Mouse (Mus musculus): ENCODE results near the gene Prap1. TPM values are rescaled to one million over a fixed set of nuclear protein-coding genes. Genes with fewer than 3 reads are reported as not detected.

The Prap1 gene
- polyA plus RNA-seq, 1 experiment from 2014 or later, result not detected

DNA sequence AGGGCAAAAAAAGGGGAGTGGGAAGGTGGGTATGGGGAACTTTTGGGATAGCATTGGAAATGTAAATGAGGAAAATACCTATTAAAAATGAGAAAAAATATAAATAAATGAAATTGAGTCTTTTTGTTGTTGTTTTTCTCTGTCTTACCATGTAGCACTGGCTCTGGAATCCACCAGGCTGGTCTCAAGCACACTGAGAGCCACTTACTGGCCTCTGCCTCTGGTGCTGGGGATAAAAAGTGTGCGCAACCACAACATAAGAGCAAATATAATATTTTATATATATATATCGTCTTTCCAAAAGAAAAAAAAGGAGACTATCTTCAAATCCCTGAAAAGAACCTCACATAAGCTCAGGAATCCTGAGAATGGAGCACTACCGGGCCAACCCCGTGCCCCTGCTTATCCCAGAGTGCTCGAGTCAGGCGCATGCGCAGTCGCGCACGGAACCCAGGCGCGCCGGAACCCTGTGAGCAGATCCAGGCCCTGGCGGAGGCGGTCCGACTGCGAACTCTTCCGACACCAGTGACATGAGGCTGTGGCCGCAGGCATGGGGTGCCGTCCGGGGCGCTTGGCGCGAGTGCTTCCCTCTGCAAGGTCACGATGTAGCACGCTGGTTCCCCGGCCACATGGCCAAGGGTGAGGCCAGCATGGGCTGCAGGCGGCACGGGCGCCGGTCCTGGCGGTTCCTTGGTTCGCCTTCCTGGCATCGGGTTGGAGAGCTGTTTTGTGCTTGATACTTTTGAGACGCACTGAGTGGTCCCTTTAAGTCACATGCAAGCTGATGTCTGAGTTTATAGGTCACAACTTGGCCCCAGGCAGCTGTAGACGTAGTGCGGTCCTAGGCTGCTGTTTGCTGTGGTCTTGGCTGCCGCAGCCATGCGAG, 44.2 kb downstream of the Prap1 start, which contains the start of gene Mtg1:
Gene Mtg1 (plus strand): TSS at position 430 of the 886 bp plus-strand sequence.
- ATAC-seq (ENCODE audit: insufficient number of reproducible peaks, insufficient read depth, low FRiP score, low TSS enrichment), result peak; percentile 97
- no peaks in the 10 kb centered on the region for H3K27me3 ChIP-seq
- H3K4me3 ChIP-seq, result peak within 1 kb of the TSS; percentile 83
- H3K9ac ChIP-seq, result peak within 1 kb of the TSS; percentile 89
- H3K36me3 ChIP-seq, result no peaks in the 10 kb centered on the region
- peaks cover 5% of the 10 kb centered on the region; the same call in 1 of the 2 replicates for H3K4me1 ChIP-seq
- WGBS, result 2% methylated on average over 39 of the region's 39 CpGs
- H3K9me3 ChIP-seq, result no peaks in the 10 kb centered on the region
- H3K27ac ChIP-seq, result peak within 1 kb of the TSS; percentile 52; the same call in 1 of the 2 replicates
- H3K4me2 ChIP-seq (replicated peaks), result peak within 1 kb of the TSS; percentile 83

DNA sequence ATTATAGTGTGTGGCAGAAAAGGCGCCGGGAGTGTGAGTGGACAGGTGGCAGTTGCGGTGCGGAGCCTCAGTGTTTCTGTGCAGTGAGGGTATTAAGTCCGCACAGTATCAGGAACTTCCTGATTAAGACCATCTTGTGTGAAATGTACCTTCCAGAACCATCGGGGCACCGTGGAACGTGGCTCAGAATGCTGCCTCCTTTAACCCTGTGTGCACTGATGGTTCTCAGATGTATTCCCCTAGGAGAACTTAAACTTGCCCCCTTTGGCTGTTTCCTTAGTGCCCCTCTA, 44.8 kb downstream of the Prap1 start:
- H3K27ac ChIP-seq, result peak overlapping the region; percentile 52; the same call in 1 of the 2 replicates
- H3K9me3 ChIP-seq, result no peaks in the 10 kb centered on the region
- H3K9ac ChIP-seq, result peak overlapping the region; percentile 89
- WGBS, result under 1% methylated on average over 8 of the region's 8 CpGs
- no peaks in the 10 kb centered on the region for H3K27me3 ChIP-seq
- peak overlapping the region; percentile 83 for H3K4me3 ChIP-seq
- peak overlapping the region; percentile 83 for H3K4me2 ChIP-seq (replicated peaks)
- peaks cover 5% of the 10 kb centered on the region; the same call in 1 of the 2 replicates for H3K4me1 ChIP-seq
- ATAC-seq (ENCODE audit: insufficient number of reproducible peaks, insufficient read depth, low FRiP score, low TSS enrichment), result no peak
- no peaks in the 10 kb centered on the region for H3K36me3 ChIP-seq

- H3K27ac ChIP-seq, result no peak overlapping the region
- H3K4me3 ChIP-seq, result no peak overlapping the region
- H3K9me3 ChIP-seq, result no peaks in the 10 kb centered on the region
- WGBS, result 5% methylated on average over 14 of the region's 14 CpGs
- H3K27me3 ChIP-seq, result no peaks in the 10 kb centered on the region
- no peak for ATAC-seq (ENCODE audit: insufficient number of reproducible peaks, insufficient read depth, low FRiP score, low TSS enrichment)
- no peak overlapping the region for H3K9ac ChIP-seq
- peaks cover 5% of the 10 kb centered on the region; the same call in 1 of the 2 replicates for H3K4me1 ChIP-seq
- no peaks in the 10 kb centered on the region for H3K36me3 ChIP-seq
- no peak overlapping the region for H3K4me2 ChIP-seq (replicated peaks)
Measured at GRCm38 (mm10) chr7:140141350-140141749, 48.2 kb downstream of the Prap1 start.

- ATAC-seq (ENCODE audit: insufficient number of reproducible peaks, insufficient read depth, low FRiP score, low TSS enrichment), result no peak
- H3K27ac ChIP-seq, result no peak overlapping the region
- no peaks in the 10 kb centered on the region for H3K27me3 ChIP-seq
- H3K9me3 ChIP-seq, result no peaks in the 10 kb centered on the region
- no peak overlapping the region for H3K4me3 ChIP-seq
- no peak overlapping the region for H3K9ac ChIP-seq
- H3K4me2 ChIP-seq (replicated peaks), result no peak overlapping the region
- 0 out of 2 replicates have a peak, but pooled peaks cover 4% of the 10 kb centered on the region for H3K36me3 ChIP-seq
- no peaks in the 10 kb centered on the region for H3K4me1 ChIP-seq
- WGBS, result 80% methylated on average over 4 of the region's 4 CpGs
Measured at GRCm38 (mm10) chr7:140144550-140144949, 51.4 kb downstream of the Prap1 start.

Other genes starting within 250 kb of the Prap1 start
- 0.15 and 0.28 TPM in 2 replicates for gene Kndc1, start 198.7 kb upstream of the Prap1 start, polyA plus RNA-seq (2016; fragmentation: Nextera tagmentation; extraction: Ambion mirVana)
- gene Utf1, start 149.6 kb upstream of the Prap1 start, polyA plus RNA-seq (2016; fragmentation: Nextera tagmentation; extraction: Ambion mirVana), result 0.22 TPM in 1 of 2 replicates, not detected in the other
- 0.14 and 0.92 TPM in 2 replicates for gene 6430531B16Rik, start 114.6 kb upstream of the Prap1 start, polyA plus RNA-seq (2016; fragmentation: Nextera tagmentation; extraction: Ambion mirVana)
- gene Adam8, start 100.8 kb upstream of the Prap1 start, polyA plus RNA-seq (2016; fragmentation: Nextera tagmentation; extraction: Ambion mirVana), result 2.3 and 2.8 TPM in 2 replicates
- gene Zfp511, start 57.0 kb upstream of the Prap1 start, polyA plus RNA-seq (2016; fragmentation: Nextera tagmentation; extraction: Ambion mirVana), result 37.9 and 39.6 TPM in 2 replicates
- 73.8 and 82.9 TPM in 2 replicates for gene Tubgcp2, start 56.7 kb upstream of the Prap1 start, polyA plus RNA-seq (2016; fragmentation: Nextera tagmentation; extraction: Ambion mirVana)
- gene Msx3, start 44.3 kb upstream of the Prap1 start, polyA plus RNA-seq (2016; fragmentation: Nextera tagmentation; extraction: Ambion mirVana), result 0.47 and 0.59 TPM in 2 replicates
- 2.6 and 2.7 TPM in 2 replicates for gene Caly, start 10.8 kb upstream of the Prap1 start, polyA plus RNA-seq (2016; fragmentation: Nextera tagmentation; extraction: Ambion mirVana)
- 22.0 and 27.1 TPM in 2 replicates for gene Fuom, start 9.0 kb downstream of the Prap1 start, polyA plus RNA-seq (2016; fragmentation: Nextera tagmentation; extraction: Ambion mirVana)
- gene Paox, start 22.4 kb downstream of the Prap1 start, polyA plus RNA-seq (2016; fragmentation: Nextera tagmentation; extraction: Ambion mirVana), result 19.1 and 20.8 TPM in 2 replicates
- 172 and 173 TPM in 2 replicates for gene Echs1, start 23.1 kb downstream of the Prap1 start, polyA plus RNA-seq (2016; fragmentation: Nextera tagmentation; extraction: Ambion mirVana)
- gene Mtg1, start 44.2 kb downstream of the Prap1 start, polyA plus RNA-seq (2016; fragmentation: Nextera tagmentation; extraction: Ambion mirVana), result 26.1 and 30.5 TPM in 2 replicates
- 1.2 TPM in 2 replicates for gene Sprn, start 61.5 kb downstream of the Prap1 start, polyA plus RNA-seq (2016; fragmentation: Nextera tagmentation; extraction: Ambion mirVana)
- not detected in 2 replicates for gene Olfr522, start 71.4 kb downstream of the Prap1 start, polyA plus RNA-seq (2016; fragmentation: Nextera tagmentation; extraction: Ambion mirVana)
- not detected in 2 replicates for gene Olfr523, start 79.8 kb downstream of the Prap1 start, polyA plus RNA-seq (2016; fragmentation: Nextera tagmentation; extraction: Ambion mirVana)
- not detected in 2 replicates for gene Olfr524, start 112.6 kb downstream of the Prap1 start, polyA plus RNA-seq (2016; fragmentation: Nextera tagmentation; extraction: Ambion mirVana)
- not detected in 2 replicates for gene Cd163l1, start 124.9 kb downstream of the Prap1 start, polyA plus RNA-seq (2016; fragmentation: Nextera tagmentation; extraction: Ambion mirVana)
- not detected in 2 replicates for gene 5830411N06Rik, start 153.9 kb downstream of the Prap1 start, polyA plus RNA-seq (2016; fragmentation: Nextera tagmentation; extraction: Ambion mirVana)
- gene Olfr525, start 227.5 kb downstream of the Prap1 start, polyA plus RNA-seq (2016; fragmentation: Nextera tagmentation; extraction: Ambion mirVana), result not detected in 2 replicates
- not detected in 2 replicates for gene Olfr527, start 240.6 kb downstream of the Prap1 start, polyA plus RNA-seq (2016; fragmentation: Nextera tagmentation; extraction: Ambion mirVana)